Mouse (Mus musculus) embryonic facial prominence, embryonic 14.5 days (tissue): ENCODE measurements at regions not wholly inside any gene's neighbourhood (a gene's known extent, or its start where the extent isn't known, plus 50 kb on each side); places are given as distances from the start of the nearest gene placed in this dataset.
A peak's percentile ranks its signal among the peaks of the same experiment; 100 is the strongest.

Source experiments
- ATAC-seq: fragments of 200-750 bp; cut with Nextera tagmentation; 2 replicates; pipeline ENCODE4 v1.8.0; 2017; ENCODE audit warnings: low read depth, moderate number of reproducible peaks, moderate TSS enrichment
- DNase-seq: peaks from one replicate; pipeline ENCODE4 v3.0.0-alpha.2; 2015; ENCODE audit warnings: low spot score
- H3K27ac ChIP-seq: fragments of 300-500 bp; sonication (generic); replicated peaks from 2 replicates; pipeline ENCODE4 v1.5.1; 2014; ENCODE audit warnings: low read depth, mild to moderate bottlenecking, low read length, moderate library complexity
- H3K27me3 ChIP-seq: fragments of 300-500 bp; sonication (generic); replicated peaks from 2 replicates; pipeline ENCODE4 v1.6.1; 2014; ENCODE audit warnings: low read length; ENCODE audit not compliant: control insufficient read depth, insufficient read depth
- H3K36me3 ChIP-seq: fragments of 300-500 bp; sonication (generic); 2 replicates; pipeline ENCODE4 v1.6.1; 2014; ENCODE audit warnings: low read length, mixed read lengths; ENCODE audit not compliant: control insufficient read depth, insufficient read depth
- H3K4me1 ChIP-seq: fragments of 300-500 bp; sonication (generic); 2 replicates; pipeline ENCODE4 v1.6.1; 2014; ENCODE audit warnings: antibody characterized with exemption, low read length; ENCODE audit not compliant: control insufficient read depth, insufficient read depth
- H3K4me2 ChIP-seq: fragments of 300-500 bp; sonication (generic); 2 replicates; pipeline ENCODE4 v1.6.1; 2014; ENCODE audit warnings: low read depth, mild to moderate bottlenecking, low read length, moderate library complexity, mixed read lengths
- H3K4me3 ChIP-seq: fragments of 300-500 bp; sonication (generic); 2 replicates; pipeline ENCODE4 v1.5.1; 2014; ENCODE audit warnings: low read depth, mild to moderate bottlenecking, low read length
- H3K9ac ChIP-seq: fragments of 300-500 bp; sonication (generic); 2 replicates; pipeline ENCODE4 v1.6.1; 2014; ENCODE audit warnings: low read depth, mild to moderate bottlenecking, low read length, moderate library complexity, mixed read lengths
- H3K9me3 ChIP-seq: fragments of 300-500 bp; sonication (generic); 2 replicates; pipeline ENCODE4 v1.6.1; 2016; ENCODE audit warnings: low read length; ENCODE audit not compliant: control insufficient read depth
- WGBS: fragments of 180-500 bp; shearing (Covaris S2); extraction: QIAGEN DNeasy Blood & Tissue Kit; methylation state at CpG from one replicate; pipeline ENCODE4 v1.1.7; 2014; 5-methylcytosine and 5-hydroxymethylcytosine counted together

DNA sequence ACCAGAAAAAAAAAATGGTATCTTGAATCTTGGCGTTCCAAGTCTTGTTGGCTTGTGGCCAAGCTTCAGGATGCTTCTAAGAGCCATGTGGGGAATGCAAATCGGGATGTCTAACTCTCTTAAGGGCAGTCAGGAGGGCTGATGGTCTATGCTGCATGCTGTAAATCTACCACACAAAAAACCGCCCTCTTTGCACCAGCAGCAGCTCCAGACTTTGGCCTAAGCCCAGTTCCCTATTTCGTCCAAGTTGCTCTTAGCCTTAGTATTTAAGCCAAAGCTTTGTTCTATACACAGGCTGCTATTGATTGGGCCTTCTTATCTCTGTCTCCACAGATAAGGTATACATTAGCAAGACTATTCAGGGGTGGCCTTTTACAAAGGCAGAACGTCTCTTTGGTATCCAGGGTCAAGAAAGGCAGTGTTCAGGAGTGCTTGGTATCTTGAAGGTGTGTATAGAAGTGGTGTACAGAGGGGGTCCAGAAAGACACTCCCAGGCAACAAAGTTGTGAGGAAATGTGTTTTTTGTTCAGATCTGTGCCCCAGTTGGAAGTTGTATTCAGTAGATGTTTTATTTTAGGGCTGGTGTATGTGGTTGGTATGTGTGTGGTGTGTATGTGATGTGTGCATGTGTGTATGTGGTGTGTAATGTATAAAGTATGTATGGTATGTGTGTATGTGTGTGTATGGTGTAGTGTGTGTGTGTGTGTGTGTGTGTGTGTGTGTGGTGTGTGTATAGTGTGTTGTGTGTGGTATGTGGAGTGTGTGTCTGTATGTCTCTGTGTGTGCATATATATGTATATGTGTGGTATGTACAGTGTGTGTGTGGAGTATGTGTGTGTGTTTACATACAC, 146.9 kb upstream of the Pik3r1 start:
- 43% methylated on average over 5 of the region's 5 CpGs for WGBS
- peaks cover 17% of the 10 kb centered on the region for H3K4me1 ChIP-seq

DNA sequence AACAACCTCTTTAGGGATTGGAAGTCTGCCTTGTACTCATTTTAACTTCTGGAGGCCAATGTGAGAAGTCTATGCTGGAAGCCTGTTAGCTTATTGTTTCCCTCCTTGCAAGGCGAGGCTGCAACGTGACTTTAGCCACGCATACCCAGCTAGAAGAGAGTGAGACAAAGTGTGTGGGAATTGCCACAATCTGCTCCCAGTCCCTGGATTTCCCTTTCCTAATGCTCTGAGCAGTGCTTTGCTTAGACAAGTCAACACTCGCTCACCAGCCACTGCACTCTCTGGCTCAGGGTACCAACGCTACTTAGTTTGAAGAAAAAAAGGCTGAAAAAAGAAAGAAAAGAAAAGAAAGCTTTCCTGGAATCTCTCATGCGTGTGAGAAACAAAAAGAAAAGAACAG, 147.5 kb upstream of the Pik3r1 start:
- Histone ChIP-seq H3K36me3 (no peaks in the 10 kb centered on the region), H3K4me3 (no peak overlapping the region), H3K27ac (no peak overlapping the region), H3K9ac (no peak overlapping the region), H3K4me2 (no peak overlapping the region), H3K27me3 (no peaks in the 10 kb centered on the region), H3K9me3 (no peaks in the 10 kb centered on the region), H3K4me1 (peaks cover 17% of the 10 kb centered on the region)
- DNase-seq (peak; percentile 58), ATAC-seq (peak; percentile 55; the same call in 1 of the 2 replicates)
- 66% methylated on average over 6 of the region's 6 CpGs for WGBS

More for the DNA sequence above, 146.9 kb upstream of the Pik3r1 start:
- Histone ChIP-seq H3K9ac (no peak overlapping the region), H3K9me3 (no peaks in the 10 kb centered on the region), H3K4me3 (no peak overlapping the region), H3K36me3 (no peaks in the 10 kb centered on the region), H3K27me3 (no peaks in the 10 kb centered on the region), H3K27ac (0 out of 2 replicates have a peak overlapping the region, but pooled peaks have one; percentile 28), H3K4me2 (no peak overlapping the region)
- DNase-seq (peak; percentile 81), ATAC-seq (0 out of 2 replicates have a peak, but pooled peaks have one; percentile 26)

DNA sequence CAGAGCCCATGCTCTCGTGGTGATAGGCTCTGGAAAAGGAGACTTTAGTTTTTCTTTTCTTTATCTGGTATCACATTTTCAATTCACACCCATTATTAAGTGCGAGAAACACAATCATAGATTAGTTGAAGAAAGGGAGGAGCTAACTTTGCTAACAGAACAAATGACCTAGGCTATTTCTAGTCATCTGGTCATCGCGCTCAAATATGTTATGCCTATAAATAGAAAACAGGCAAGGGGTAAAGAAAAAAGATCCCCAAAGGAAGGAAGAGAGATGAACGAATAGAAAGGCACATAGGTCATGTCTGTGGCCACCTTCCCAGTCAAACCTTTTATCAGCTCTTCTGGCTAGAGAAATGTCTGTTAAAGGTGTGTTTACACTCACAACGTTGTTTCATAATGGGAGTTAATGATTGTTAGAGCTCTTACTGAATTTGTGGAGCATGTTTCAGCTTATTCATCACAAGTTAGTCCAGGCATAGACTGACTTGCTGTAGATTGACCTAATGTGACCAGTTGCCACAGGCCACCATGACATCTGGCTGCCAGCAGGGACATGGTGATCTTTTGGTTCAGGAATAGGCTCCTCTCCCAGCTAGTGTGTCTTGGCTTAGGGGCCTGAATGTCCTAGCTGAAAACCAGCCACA, 148.1 kb upstream of the Pik3r1 start:
- Histone ChIP-seq H3K4me3 (no peak overlapping the region), H3K36me3 (no peaks in the 10 kb centered on the region), H3K9me3 (no peaks in the 10 kb centered on the region), H3K27ac (no peak overlapping the region), H3K4me1 (peaks cover 17% of the 10 kb centered on the region), H3K27me3 (no peaks in the 10 kb centered on the region), H3K9ac (no peak overlapping the region), H3K4me2 (no peak overlapping the region)
- no peak for DNase-seq
- no peak; the same call in 1 of the 2 replicates for ATAC-seq
- 67% methylated on average over 6 of the region's 6 CpGs for WGBS

DNA sequence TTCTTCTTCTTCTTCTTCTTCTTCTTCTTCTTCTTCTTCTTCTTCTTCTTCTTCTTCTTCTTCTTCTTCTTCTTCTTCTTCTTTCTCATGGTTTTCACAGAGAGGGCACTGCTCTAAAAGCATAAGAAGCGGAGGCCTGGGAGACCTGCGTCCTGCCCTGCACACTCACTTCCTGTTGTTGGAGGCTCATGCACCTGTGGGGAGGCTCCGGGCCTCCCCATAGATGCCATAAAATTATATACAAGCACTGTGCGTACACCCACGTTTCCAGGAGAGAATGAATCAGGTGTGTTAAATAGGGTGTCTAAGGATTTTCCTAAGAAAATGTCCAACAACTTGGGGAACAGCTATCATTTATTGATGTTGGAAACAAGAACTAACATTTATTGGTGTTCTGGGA, 148.9 kb upstream of the Pik3r1 start:
- Histone ChIP-seq H3K4me3 (no peak overlapping the region), H3K27ac (no peak overlapping the region), H3K27me3 (no peaks in the 10 kb centered on the region), H3K4me1 (peaks cover 17% of the 10 kb centered on the region), H3K4me2 (no peak overlapping the region), H3K9ac (no peak overlapping the region), H3K9me3 (no peaks in the 10 kb centered on the region), H3K36me3 (no peaks in the 10 kb centered on the region)
- WGBS: 87% methylated on average over 5 of the region's 5 CpGs
- ATAC-seq (no peak), DNase-seq (no peak)

DNA sequence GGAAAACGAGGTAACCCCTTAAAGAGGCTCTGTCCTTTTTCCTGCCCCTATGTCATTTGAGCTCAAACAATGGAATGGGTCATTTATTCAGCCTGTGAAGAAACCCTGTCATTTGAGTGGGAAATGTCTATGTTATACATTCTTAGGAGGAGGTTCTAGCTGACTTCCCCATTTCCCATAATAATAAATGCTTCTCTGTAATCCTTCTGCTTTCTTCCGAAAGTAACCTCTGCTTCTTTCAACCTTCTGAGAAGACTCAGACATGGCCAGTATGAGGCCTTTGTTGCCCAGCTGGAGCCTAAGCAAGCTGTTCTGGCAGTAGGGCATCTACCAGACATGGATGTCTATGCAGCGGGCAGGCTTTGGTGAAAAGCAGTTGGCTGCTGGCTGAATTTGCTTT, 150.2 kb upstream of the Pik3r1 start:
- H3K9me3 ChIP-seq: no peaks in the 10 kb centered on the region
- no peak for ATAC-seq

DNA sequence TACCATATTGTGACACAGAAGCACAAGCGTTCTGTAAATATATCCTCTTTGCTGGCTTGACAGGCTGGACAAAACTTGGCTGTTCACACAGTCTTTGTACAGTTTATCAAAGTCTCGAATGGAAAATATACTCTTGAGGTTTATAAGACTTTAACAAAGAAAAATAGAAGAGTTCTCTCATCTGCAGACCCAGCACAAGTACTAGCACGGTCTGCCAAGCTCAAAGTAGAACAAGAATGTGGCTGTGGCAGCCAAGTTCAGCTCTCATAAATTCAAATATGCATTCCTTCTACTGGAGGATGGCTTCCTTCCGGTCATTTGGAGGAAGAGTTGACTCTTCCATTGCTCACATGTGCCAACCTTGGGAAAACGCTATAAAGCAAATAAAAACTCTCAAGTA, 151.2 kb upstream of the Pik3r1 start:
- WGBS: 65% methylated on average over 5 of the region's 5 CpGs
- peak; percentile 43 for DNase-seq
- H3K9ac ChIP-seq: no peak overlapping the region
- no peak for ATAC-seq
- no peaks in the 10 kb centered on the region for H3K36me3 ChIP-seq
- no peak overlapping the region for H3K27ac ChIP-seq
- H3K9me3 ChIP-seq: no peaks in the 10 kb centered on the region
- H3K27me3 ChIP-seq: no peaks in the 10 kb centered on the region
- no peak overlapping the region for H3K4me2 ChIP-seq
- peaks cover 17% of the 10 kb centered on the region for H3K4me1 ChIP-seq
- no peak overlapping the region for H3K4me3 ChIP-seq

More for the DNA sequence above, 150.2 kb upstream of the Pik3r1 start:
- no peak for DNase-seq
- peaks cover 17% of the 10 kb centered on the region for H3K4me1 ChIP-seq
- H3K4me3 ChIP-seq: no peak overlapping the region
- no peaks in the 10 kb centered on the region for H3K36me3 ChIP-seq
- no peak overlapping the region for H3K4me2 ChIP-seq
- no peaks in the 10 kb centered on the region for H3K27me3 ChIP-seq
- H3K9ac ChIP-seq: no peak overlapping the region
- no peak overlapping the region for H3K27ac ChIP-seq
- WGBS: 85% methylated on average over 3 of the region's 3 CpGs

DNA sequence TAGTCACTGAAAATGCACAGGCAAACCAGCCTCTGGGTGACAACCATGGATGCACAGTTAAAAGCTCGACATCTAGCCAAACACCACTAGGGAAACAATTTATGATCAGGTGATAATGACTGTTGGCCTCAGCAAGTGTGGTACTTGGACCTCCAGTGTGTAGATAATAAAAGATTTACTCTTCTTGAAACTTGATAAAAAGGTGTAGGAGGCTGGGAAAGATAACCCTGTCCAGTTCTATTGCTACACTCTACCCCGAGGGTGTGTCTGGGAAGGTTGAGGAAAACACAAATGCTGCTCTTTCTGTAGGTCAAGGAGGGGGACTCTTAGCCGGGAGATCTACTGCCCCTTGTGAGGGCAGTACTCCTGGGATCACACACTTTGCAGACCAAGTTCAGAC, 152.4 kb upstream of the Pik3r1 start:
- Histone ChIP-seq H3K4me2 (no peak overlapping the region), H3K9me3 (no peaks in the 10 kb centered on the region), H3K27me3 (no peaks in the 10 kb centered on the region), H3K27ac (no peak overlapping the region), H3K36me3 (no peaks in the 10 kb centered on the region), H3K4me1 (peaks cover 6% of the 10 kb centered on the region), H3K9ac (no peak overlapping the region), H3K4me3 (no peak overlapping the region)
- WGBS: 83% methylated on average over 3 of the region's 3 CpGs
- no peak for DNase-seq
- ATAC-seq: no peak

DNA sequence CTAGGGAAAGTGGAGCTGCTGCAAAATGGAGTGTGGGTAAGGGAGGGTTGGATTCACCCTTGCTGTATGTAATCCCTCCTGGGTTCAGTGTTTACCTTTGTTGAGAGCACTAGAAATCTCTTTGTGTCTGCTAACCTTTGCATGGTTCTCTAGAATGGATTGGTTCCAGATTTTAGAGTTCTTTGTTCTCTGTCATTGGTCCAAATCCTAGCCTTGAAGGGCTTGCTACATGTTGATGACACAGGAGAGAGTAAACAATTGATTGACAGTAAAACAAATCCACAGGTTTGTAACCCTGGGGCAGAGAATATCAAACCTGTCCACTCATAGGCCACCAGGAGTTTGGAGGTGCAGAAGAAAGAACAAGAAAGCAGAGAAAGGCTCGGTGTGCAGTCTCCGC, 156.6 kb upstream of the Pik3r1 start:
- no peak for ATAC-seq

More for the DNA sequence above, 156.6 kb upstream of the Pik3r1 start:
- no peak for DNase-seq
- Histone ChIP-seq H3K4me1 (no peaks in the 10 kb centered on the region), H3K36me3 (no peaks in the 10 kb centered on the region), H3K9ac (no peak overlapping the region), H3K4me3 (no peak overlapping the region), H3K27me3 (no peaks in the 10 kb centered on the region), H3K4me2 (no peak overlapping the region), H3K9me3 (no peaks in the 10 kb centered on the region), H3K27ac (no peak overlapping the region)
- WGBS: 91% methylated on average over 2 of the region's 2 CpGs
